Mouse (Mus musculus): Measurements from ENCODE around the gene Apela.

GRCm38 (mm10) chr8:65047801-65048200, 10.7 kb upstream of the Apela start:
- TF ChIP-seq CHD2 (IDR thresholded peaks at IDR 0.05; ENCODE audit: low read depth, low read length) (no peak), HCFC1 (IDR thresholded peaks at IDR 0.05; ENCODE audit: borderline replicate concordance, insufficient read depth, low read length) (no peak), ZNF384 (IDR thresholded peaks at IDR 0.05; ENCODE audit: low read depth, low read length) (no peak), MAFK (IDR thresholded peaks at IDR 0.05; ENCODE audit: insufficient read depth, low read depth, low read length) (no peak), ZC3H11A (IDR thresholded peaks at IDR 0.05; ENCODE audit: borderline replicate concordance, low read depth, low read length) (no peak)

Measured in ES-E14 (cell line).